Mouse (Mus musculus) midbrain, embryonic 14.5 days (tissue): ENCODE results near the gene Ftl1. TPM values are rescaled to one million over a fixed set of nuclear protein-coding genes. Genes with fewer than 3 reads are reported as not detected.
A peak's percentile ranks its signal among the peaks of the same experiment; 100 is the strongest.

Experiments used
- ATAC-seq: fragments of 200-750 bp; cut with Nextera tagmentation; 2 replicates; pipeline ENCODE4 v1.8.0; 2017; ENCODE audit warnings: moderate number of reproducible peaks, moderate library complexity; ENCODE audit not compliant: low FRiP score, low TSS enrichment
- DNase-seq: peaks from one replicate; pipeline ENCODE4 v3.0.0-alpha.2; 2015
- H3K27ac ChIP-seq: fragments of 300-500 bp; sonication (generic); replicated peaks from 2 replicates; pipeline ENCODE4 v1.5.1; 2014; ENCODE audit warnings: mild to moderate bottlenecking, low read depth, low read length, moderate library complexity
- H3K27me3 ChIP-seq: fragments of 300-500 bp; sonication (generic); 2 replicates; pipeline ENCODE4 v1.6.1; 2014; ENCODE audit warnings: low read length, control low read depth, mixed read lengths; ENCODE audit not compliant: control insufficient read depth, insufficient read depth
- H3K36me3 ChIP-seq: fragments of 300-500 bp; sonication (generic); 2 replicates; pipeline ENCODE4 v1.6.1; 2014; ENCODE audit warnings: low read length, control low read depth; ENCODE audit not compliant: control insufficient read depth, insufficient read depth
- H3K4me1 ChIP-seq: fragments of 300-500 bp; sonication (generic); 2 replicates; pipeline ENCODE4 v1.6.1; 2014; ENCODE audit warnings: mild to moderate bottlenecking, antibody characterized with exemption, low read length, control low read depth; ENCODE audit not compliant: control insufficient read depth, insufficient read depth
- H3K4me2 ChIP-seq: fragments of 300-500 bp; sonication (generic); 2 replicates; pipeline ENCODE4 v1.6.1; 2014; ENCODE audit warnings: mild to moderate bottlenecking, low read length, moderate library complexity
- H3K4me3 ChIP-seq: fragments of 300-500 bp; sonication (generic); replicated peaks from 2 replicates; pipeline ENCODE4 v1.5.1; 2014; ENCODE audit warnings: low read depth, low read length
- H3K9ac ChIP-seq: fragments of 300-500 bp; sonication (generic); replicated peaks from 2 replicates; pipeline ENCODE4 v1.6.1; 2014; ENCODE audit warnings: mild to moderate bottlenecking, low read length, moderate library complexity
- H3K9me3 ChIP-seq: fragments of 300-500 bp; sonication (generic); 2 replicates; pipeline ENCODE4 v1.6.1; 2016; ENCODE audit warnings: low read length, control low read depth, mixed read lengths; ENCODE audit not compliant: control insufficient read depth
- WGBS: fragments of 180-500 bp; shearing (Covaris S2); extraction: QIAGEN DNeasy Blood & Tissue Kit; methylation state at CpG from one replicate; pipeline ENCODE4 v1.1.7; 2014; 5-methylcytosine and 5-hydroxymethylcytosine counted together
- polyA plus RNA-seq: library from polyadenylated mRNA; unstranded; fragments of >200 nt; fragmentation: Nextera tagmentation; extraction: Ambion mirVana; gene quantifications from 2 replicates; pipeline ENCODE4 v1.2.1, GENCODE M21; 2014

Gene Ftl1
- polyA plus RNA-seq, 1 experiment from 2014 or later = 5,898 TPM

DNA sequence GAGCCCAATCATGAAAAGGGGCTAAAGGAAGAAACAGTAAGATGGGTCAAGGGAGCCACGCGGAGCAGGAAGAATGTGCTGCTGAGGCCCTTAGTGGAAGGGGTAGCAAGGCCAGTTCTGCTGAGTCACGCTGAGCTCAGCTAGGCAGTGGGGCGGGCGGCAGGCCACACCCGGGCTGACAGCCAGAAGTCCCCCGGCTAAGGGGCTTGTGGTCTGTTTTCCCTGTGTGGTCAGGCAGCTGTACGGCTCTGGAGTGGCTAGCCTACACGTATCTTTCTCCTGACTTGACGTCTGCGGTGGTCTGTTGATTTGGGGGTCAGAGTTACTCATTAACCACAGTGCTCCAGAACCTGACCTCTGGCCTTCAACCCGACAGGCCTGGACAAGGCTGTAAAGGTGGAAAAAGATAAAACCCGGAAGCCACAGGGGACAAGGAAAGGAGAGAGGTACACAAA is 1.2 kb upstream of the Ftl1 start:
- ATAC-seq (no peak), DNase-seq (peak; percentile 52)
- Histone ChIP-seq H3K9me3 (no peaks in the 10 kb centered on the region), H3K36me3 (peaks cover 54% of the 10 kb centered on the region), H3K4me3 (no peak overlapping the region), H3K9ac (no peak overlapping the region), H3K4me2 (peak overlapping the region; percentile 65; the same call in 1 of the 2 replicates), H3K27ac (peak overlapping the region; percentile 94), H3K4me1 (peaks cover 37% of the 10 kb centered on the region), H3K27me3 (no peaks in the 10 kb centered on the region)
- 50% methylated on average over 13 of the region's 13 CpGs for WGBS

DNA sequence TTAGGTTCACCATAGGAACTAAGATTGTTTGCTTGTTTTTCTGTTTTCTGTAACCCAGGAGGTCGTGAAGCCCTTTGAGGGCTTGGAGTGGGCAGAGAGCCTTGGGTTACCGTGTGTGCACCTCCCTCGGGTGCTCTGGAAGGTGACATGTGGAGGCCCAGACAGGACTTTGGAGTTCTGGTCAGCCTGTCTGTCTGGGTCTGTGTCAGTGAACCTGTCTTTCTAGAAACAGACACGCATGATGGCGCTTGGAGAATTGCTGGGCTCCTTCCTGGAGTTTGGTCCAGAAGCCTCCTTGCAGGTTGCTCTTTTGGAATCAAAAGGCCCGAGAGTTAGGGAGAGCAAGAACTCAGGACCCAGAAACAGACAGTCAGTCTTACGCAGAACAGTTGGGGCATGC is 693 bp upstream of the Ftl1 start:
- Histone ChIP-seq H3K27me3 (no peaks in the 10 kb centered on the region), H3K4me1 (peaks cover 32% of the 10 kb centered on the region), H3K9ac (peak overlapping the region; percentile 88; the same call in 1 of the 2 replicates), H3K9me3 (no peaks in the 10 kb centered on the region), H3K4me2 (peak overlapping the region; percentile 65), H3K36me3 (peaks cover 55% of the 10 kb centered on the region), H3K4me3 (peak overlapping the region; percentile 88), H3K27ac (peak overlapping the region; percentile 94)
- 80% methylated on average over 7 of the region's 7 CpGs for WGBS
- peak; percentile 29 for DNase-seq
- no peak for ATAC-seq

DNA sequence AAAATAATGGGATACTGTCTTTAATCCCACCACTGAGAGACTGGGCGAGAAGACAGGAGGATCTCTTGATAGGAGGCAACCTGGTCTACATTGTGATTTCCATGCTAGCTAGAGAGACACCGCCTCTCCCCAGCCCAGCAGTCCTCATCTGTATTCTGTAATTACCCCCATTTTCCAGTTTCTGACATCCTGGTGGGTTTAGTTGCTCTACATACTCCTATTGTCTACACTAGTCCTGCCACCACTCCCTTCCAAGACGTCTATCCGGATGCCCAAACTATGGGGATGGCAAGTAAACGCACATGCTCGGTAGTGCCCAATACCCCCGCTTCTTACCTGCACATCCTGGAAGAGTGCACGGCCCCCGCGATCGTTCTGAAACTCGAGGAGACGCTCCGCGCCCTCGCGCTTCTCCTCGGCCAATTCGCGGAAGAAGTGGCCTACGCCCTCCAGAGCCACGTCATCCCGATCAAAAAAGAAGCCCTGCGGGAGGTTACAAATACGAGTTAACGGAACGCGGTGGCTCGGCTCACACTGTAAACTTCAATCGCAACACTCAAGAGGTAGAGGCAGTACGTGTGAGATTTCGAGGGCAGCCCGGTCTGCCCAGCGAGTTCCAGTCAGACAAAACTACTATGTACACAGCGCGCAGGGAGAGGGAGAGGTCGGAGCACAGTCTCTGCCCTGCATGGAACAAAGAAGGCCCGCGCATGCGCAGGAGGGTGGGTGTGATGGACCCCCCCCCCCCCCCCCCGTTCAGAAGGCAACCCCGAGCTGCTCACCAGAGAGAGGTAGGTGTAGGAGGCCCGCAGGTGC is 728 bp downstream of the Ftl1 start:
- H3K4me2 ChIP-seq = peak overlapping the region; percentile 90
- ATAC-seq (peak; percentile 79), DNase-seq (peak; percentile 92)
- peak overlapping the region; percentile 88 for H3K4me3 ChIP-seq
- 1% methylated on average over 41 of the region's 43 CpGs for whole genome bisulfite sequencing
- H3K27ac ChIP-seq = peak overlapping the region; percentile 94
- no peaks in the 10 kb centered on the region for H3K27me3 ChIP-seq
- peak overlapping the region; percentile 88 for H3K9ac ChIP-seq
- peaks cover 28% of the 10 kb centered on the region for H3K4me1 ChIP-seq
- no peaks in the 10 kb centered on the region for H3K9me3 ChIP-seq
- peaks cover 60% of the 10 kb centered on the region for H3K36me3 ChIP-seq

GRCm38 (mm10) chr7:45457204-45458060 is 2.3 kb downstream of the Ftl1 start:
- Histone ChIP-seq H3K4me3 (peak overlapping the region; percentile 88), H3K36me3 (peaks cover 56% of the 10 kb centered on the region), H3K27ac (peak overlapping the region; percentile 32; the same call in 1 of the 2 replicates), H3K4me1 (peaks cover 28% of the 10 kb centered on the region), H3K4me2 (peak overlapping the region; percentile 90), H3K9ac (peak overlapping the region; percentile 88), H3K27me3 (no peaks in the 10 kb centered on the region), H3K9me3 (no peaks in the 10 kb centered on the region)
- ATAC-seq (no peak), DNase-seq (no peak)
- WGBS = 76% methylated on average over 10 of the region's 10 CpGs

DNA sequence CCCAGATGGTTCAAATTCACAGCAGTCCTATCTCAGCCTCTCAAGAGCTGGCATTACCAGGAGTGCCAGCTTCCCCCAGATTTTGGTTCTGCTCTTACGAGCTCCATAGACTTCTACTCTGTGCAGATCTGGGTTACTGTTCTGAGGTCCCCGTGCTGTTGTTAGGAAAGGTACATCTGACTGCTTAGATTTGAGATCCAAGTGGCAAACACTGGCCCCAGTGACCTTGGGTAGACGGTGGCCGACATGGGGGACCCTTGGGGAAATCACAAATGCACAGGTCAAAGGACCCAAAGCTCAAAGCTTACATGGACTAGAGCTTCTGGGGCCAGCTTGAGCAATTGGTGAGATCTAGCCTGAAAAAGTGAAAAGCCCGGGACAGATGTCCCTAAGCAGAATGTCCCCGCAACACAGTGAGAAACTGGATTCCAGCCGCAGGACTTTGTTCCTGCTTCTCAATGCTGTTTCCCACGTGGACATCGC is 2.9 kb downstream of the Ftl1 start:
- H3K4me1 ChIP-seq = peaks cover 28% of the 10 kb centered on the region
- no peak for ATAC-seq
- H3K27me3 ChIP-seq = no peaks in the 10 kb centered on the region
- 61% methylated on average over 9 of the region's 9 CpGs for WGBS
- H3K4me2 ChIP-seq = peak overlapping the region; percentile 90
- H3K4me3 ChIP-seq = peak overlapping the region; percentile 88
- peak overlapping the region; percentile 88; the same call in 1 of the 2 replicates for H3K9ac ChIP-seq
- peak overlapping the region; percentile 32; the same call in 1 of the 2 replicates for H3K27ac ChIP-seq
- DNase-seq = no peak
- H3K36me3 ChIP-seq = peaks cover 56% of the 10 kb centered on the region
- no peaks in the 10 kb centered on the region for H3K9me3 ChIP-seq

DNA sequence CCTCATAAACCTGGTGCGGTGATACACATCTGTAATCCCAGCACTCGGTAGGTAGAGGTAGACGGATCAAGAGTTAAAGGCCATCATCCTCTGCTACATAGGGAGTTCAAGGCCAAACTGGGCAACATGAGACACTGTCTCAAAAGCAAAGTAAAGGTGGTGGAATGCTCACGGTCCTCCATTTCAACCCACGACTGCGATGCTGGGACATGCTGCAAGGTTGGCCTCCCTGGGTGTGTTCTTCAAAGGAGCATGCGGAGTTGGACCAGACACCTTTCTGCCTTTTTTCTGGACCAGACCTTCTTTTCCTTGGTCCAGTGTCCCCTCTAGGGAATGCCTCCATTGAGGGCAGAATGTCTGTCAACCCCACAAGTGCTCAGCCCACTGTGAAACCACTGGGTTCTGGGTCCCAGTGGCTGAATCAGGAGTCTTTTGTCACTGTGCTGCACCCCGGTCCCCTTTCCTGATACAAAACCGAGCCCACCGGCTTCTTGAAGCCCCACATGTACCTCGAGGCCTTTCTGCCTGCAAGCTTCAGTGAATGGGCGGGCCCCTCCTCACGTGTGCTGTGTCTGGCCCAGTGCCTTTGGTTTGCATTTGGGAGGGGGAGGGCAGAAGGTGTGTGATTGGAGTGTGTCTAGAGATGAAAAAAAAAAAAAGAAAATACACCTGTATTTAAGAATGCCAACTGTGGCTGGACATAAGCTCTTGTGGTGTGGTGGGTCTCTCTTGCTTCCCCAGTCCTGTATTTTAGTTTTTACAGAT is 3.6 kb downstream of the Ftl1 start:
- no peak for ATAC-seq

DNA sequence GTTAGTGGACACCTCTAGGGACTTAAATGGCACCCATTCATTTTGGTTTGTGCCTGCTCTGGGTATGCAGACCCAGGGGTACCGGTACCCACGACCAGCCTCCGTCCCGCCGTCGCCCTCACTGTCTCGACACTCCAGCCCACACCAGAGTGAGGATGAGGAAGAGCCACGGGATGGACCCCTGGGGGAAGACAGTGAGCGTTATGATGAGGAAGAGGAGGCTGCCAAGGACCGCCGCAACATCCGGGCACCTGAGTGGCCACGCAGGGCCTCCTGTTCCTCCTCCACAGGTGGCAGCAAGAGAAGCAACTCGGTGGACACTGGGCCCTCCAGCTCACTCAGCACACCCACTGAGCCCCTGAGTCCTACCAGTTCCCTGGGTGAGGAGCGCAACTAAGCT is 4.7 kb downstream of the Ftl1 start:
- no peaks in the 10 kb centered on the region for H3K27me3 ChIP-seq
- H3K4me3 ChIP-seq = no peak overlapping the region
- peaks cover 17% of the 10 kb centered on the region for H3K4me1 ChIP-seq
- DNase-seq (no peak), ATAC-seq (no peak)
- no peak overlapping the region for H3K9ac ChIP-seq
- H3K9me3 ChIP-seq = no peaks in the 10 kb centered on the region
- no peak overlapping the region for H3K27ac ChIP-seq
- H3K4me2 ChIP-seq = no peak overlapping the region
- H3K36me3 ChIP-seq = peaks cover 60% of the 10 kb centered on the region
- 87% methylated on average over 15 of the region's 15 CpGs for whole genome bisulfite sequencing

More for the DNA sequence above, 3.6 kb downstream of the Ftl1 start:
- Histone ChIP-seq H3K9ac (no peak overlapping the region), H3K36me3 (peaks cover 58% of the 10 kb centered on the region), H3K9me3 (no peaks in the 10 kb centered on the region), H3K4me1 (peaks cover 28% of the 10 kb centered on the region), H3K27ac (no peak overlapping the region), H3K4me3 (no peak overlapping the region), H3K27me3 (no peaks in the 10 kb centered on the region), H3K4me2 (no peak overlapping the region)
- no peak for DNase-seq
- WGBS = 81% methylated on average over 13 of the region's 13 CpGs
